9 mouse cellular contexts compared by ENCODE assay signal in genomic region chr11:101057860-101058259, GRCm38 (mm10). TPM values are rescaled to one million over a fixed set of nuclear protein-coding genes. Genes with fewer than 3 reads are reported as not detected.
DNase-seq lines count a peak whose midpoint lies in the region; ATAC-seq and TF ChIP-seq lines count a peak whose summit lies in the region.
"Had no signal": no experiment of that assay in that cellular context is flagged by ENCODE, and none has a peak within 500 bp of the region (broad histone marks: within the 10 kb centered on the region; RNA-seq: fewer than 3 reads in every experiment).

No protein-coding gene starts in this region.

- WGBS in embryonic facial prominence, embryonic 10.5 days: 28% methylated on average over 5 of the region's 5 CpGs
- WGBS in heart, embryonic 15.5 days: 26% methylated on average over 5 of the region's 5 CpGs

- peaks cover 5 to 23% of the 10 kb centered on the region in 2 experiments for H3K4me1 ChIP-seq in ES-E14 (ENCODE audit: control insufficient read depth in 2 of 2, insufficient read depth in 2 of 2, low read length in 2 of 2, poor library complexity in 1 of 2)
- peaks cover 27% of the 10 kb centered on the region for H3K4me1 ChIP-seq in embryonic facial prominence, embryonic 10.5 days
- H3K4me1 ChIP-seq in heart, embryonic 15.5 days (replicated peaks): peaks cover 77% of the 10 kb centered on the region

- no peak overlapping the region for H3K9ac ChIP-seq in ES-E14 (ENCODE audit: insufficient read depth, low read depth, low read length, poor library complexity, severe bottlenecking)
- H3K9ac ChIP-seq in heart, embryonic 15.5 days: no peak overlapping the region
- H3K9ac ChIP-seq: limb, embryonic 12.5 days had no signal

- no peaks in the 10 kb centered on the region for H3K27me3 ChIP-seq in embryonic facial prominence, embryonic 10.5 days (replicated peaks; ENCODE audit: low read depth, poor library complexity, severe bottlenecking)
- no peaks in the 10 kb centered on the region for H3K27me3 ChIP-seq in heart, embryonic 15.5 days
- H3K27me3 ChIP-seq: limb, embryonic 12.5 days had no signal

- H3K4me2 ChIP-seq in heart, embryonic 15.5 days: no peak overlapping the region
- H3K4me2 ChIP-seq: limb, embryonic 12.5 days had no signal

- no peaks in the 10 kb centered on the region for H3K9me3 ChIP-seq in ES-E14 (ENCODE audit: control insufficient read depth, insufficient read depth, low read depth, low read length)
- H3K9me3 ChIP-seq in embryonic facial prominence, embryonic 10.5 days: no peaks in the 10 kb centered on the region
- no peaks in the 10 kb centered on the region for H3K9me3 ChIP-seq in heart, embryonic 15.5 days (replicated peaks)
- H3K9me3 ChIP-seq: limb, embryonic 12.5 days had no signal

- DNase-seq in ES-E14 (ENCODE audit: low read depth, low spot score): peak; percentile 81
- DNase-seq in adrenal gland, postnatal 25 days: peak; percentile 81
- peak; percentile 79 for DNase-seq in embryonic facial prominence, embryonic 10.5 days (ENCODE audit: low spot score)
- DNase-seq in layer of hippocampus, postnatal 14 days (ENCODE audit: low spot score in 2 of 2): peak; percentile 84 to 85
- DNase-seq in lung, postnatal 4 days: peak; percentile 80 to 93
- peak; percentile 88 for DNase-seq in right cerebral cortex, postnatal 4 days
- DNase-seq in urinary bladder, postnatal 36 days (ENCODE audit: low spot score in 2 of 2): peak; percentile 84 to 88

- in situ Hi-C loops in ES-E14 (cut with MboI; ENCODE audit: low sequenced_read_pairs in 2 of 2, unreplicated experiment in 2 of 2): loop anchor here in 1 of 2 experiments (5.0 kb wide), 1 partner anchor 76 kb away; no protein-coding TSS in a partner anchor

- H3K27ac ChIP-seq in ES-E14 (ENCODE audit: insufficient read depth, low read depth, low read length, poor library complexity, severe bottlenecking): no peak overlapping the region
- no peak overlapping the region for H3K27ac ChIP-seq in embryonic facial prominence, embryonic 10.5 days (replicated peaks)
- H3K27ac ChIP-seq in heart, embryonic 15.5 days: peak overlapping the region; percentile 98
- H3K27ac ChIP-seq: limb, embryonic 12.5 days had no signal

- H3K4me3 ChIP-seq in ES-E14 (ENCODE audit: insufficient read depth in 1 of 2, low read depth in 1 of 2, low read length in 2 of 2, poor library complexity in 1 of 2, severe bottlenecking in 1 of 2): no peak overlapping the region
- H3K4me3 ChIP-seq in embryonic facial prominence, embryonic 10.5 days: no peak overlapping the region
- no peak overlapping the region for H3K4me3 ChIP-seq in heart, embryonic 15.5 days
- H3K4me3 ChIP-seq: limb, embryonic 12.5 days had no signal

- H3K36me3 ChIP-seq in ES-E14 (ENCODE audit: control insufficient read depth, insufficient read depth, low read length, poor library complexity, severe bottlenecking): peaks cover 2% of the 10 kb centered on the region; the same call in 1 of the 2 replicates
- peaks cover 86% of the 10 kb centered on the region for H3K36me3 ChIP-seq in embryonic facial prominence, embryonic 10.5 days (replicated peaks)
- H3K36me3 ChIP-seq in heart, embryonic 15.5 days: peaks cover 15% of the 10 kb centered on the region

- ATAC-seq in heart, embryonic 15.5 days (replicated peaks; ENCODE audit: insufficient number of reproducible peaks, insufficient read depth, low FRiP score, low read depth): no peak

TF ChIP-seq in ES-E14, 5 proteins besides CTCF, POLR2A, EP300 and RAD21:
- TF ChIP-seq ZC3H11A (IDR thresholded peaks at IDR 0.05; ENCODE audit: borderline replicate concordance, low read depth, low read length) (no peak), MAFK (IDR thresholded peaks at IDR 0.05; ENCODE audit: insufficient read depth, low read depth, low read length) (no peak), HCFC1 (IDR thresholded peaks at IDR 0.05; ENCODE audit: borderline replicate concordance, insufficient read depth, low read length) (no peak), CHD2 (IDR thresholded peaks at IDR 0.05; ENCODE audit: low read depth, low read length) (no peak), ZNF384 (IDR thresholded peaks at IDR 0.05; ENCODE audit: low read depth, low read length) (no peak)

RNA-seq across cellular contexts. Expression of gene Naglu, which starts 12.0 kb away (rescaled TPM):
- total RNA-seq in ES-E14 (2012; rRNA removed): 4.7 and 9.2 TPM in 2 replicates
- total RNA-seq in adrenal gland, postnatal 25 days (2021): 39.3 and 54.1 TPM in 2 replicates
- 7.4 and 8.9 TPM in 2 replicates for polyA plus RNA-seq in embryonic facial prominence, embryonic 10.5 days (2016; fragmentation: Nextera tagmentation; extraction: Ambion mirVana)
- 11.6 and 16.3 TPM in 2 replicates for polyA plus RNA-seq in heart, embryonic 15.5 days (2015; fragmentation: Nextera tagmentation; extraction: Ambion mirVana)
- total RNA-seq in layer of hippocampus, postnatal 14 days (2021): 10 to 100 TPM in 1 of 2 experiments, 1 to 10 TPM in 1; 9.3 to 10.3 TPM

RNA-seq across cellular contexts. Expression of gene Hsd17b1, which starts 20.4 kb away (rescaled TPM):
- total RNA-seq in ES-E14 (2012; rRNA removed): 2.4 and 3.4 TPM in 2 replicates
- 2.6 and 3.3 TPM in 2 replicates for total RNA-seq in adrenal gland, postnatal 25 days (2021)
- polyA plus RNA-seq in embryonic facial prominence, embryonic 10.5 days (2016; fragmentation: Nextera tagmentation; extraction: Ambion mirVana): 0.21 TPM in 1 of 2 replicates, not detected in the other
- not detected in 2 replicates for polyA plus RNA-seq in heart, embryonic 15.5 days (2015; fragmentation: Nextera tagmentation; extraction: Ambion mirVana)
- under 1 TPM; 0.38 to 0.81 TPM for total RNA-seq in layer of hippocampus, postnatal 14 days (2021)
- polyA plus RNA-seq: limb, embryonic 12.5 days had no signal

RNA-seq across cellular contexts. Expression of gene Coasy, which starts 24.5 kb away (rescaled TPM):
- total RNA-seq in ES-E14 (2012; rRNA removed): 21.9 and 22.9 TPM in 2 replicates
- total RNA-seq in adrenal gland, postnatal 25 days (2021): 93.5 and 115 TPM in 2 replicates
- polyA plus RNA-seq in embryonic facial prominence, embryonic 10.5 days (2016; fragmentation: Nextera tagmentation; extraction: Ambion mirVana): 48.7 and 51.1 TPM in 2 replicates
- polyA plus RNA-seq in heart, embryonic 15.5 days (2015; fragmentation: Nextera tagmentation; extraction: Ambion mirVana): 26.6 and 29.0 TPM in 2 replicates
- 10 to 100 TPM; 32.6 to 35.7 TPM for total RNA-seq in layer of hippocampus, postnatal 14 days (2021)

RNA-seq across cellular contexts. Expression of gene Mlx, which starts 29.2 kb away (rescaled TPM):
- total RNA-seq in ES-E14 (2012; rRNA removed): 30.7 and 42.0 TPM in 2 replicates
- total RNA-seq in adrenal gland, postnatal 25 days (2021): 55.2 and 70.0 TPM in 2 replicates
- 40.6 and 41.0 TPM in 2 replicates for polyA plus RNA-seq in embryonic facial prominence, embryonic 10.5 days (2016; fragmentation: Nextera tagmentation; extraction: Ambion mirVana)
- 34.5 and 38.8 TPM in 2 replicates for polyA plus RNA-seq in heart, embryonic 15.5 days (2015; fragmentation: Nextera tagmentation; extraction: Ambion mirVana)
- 10 to 100 TPM; 46.3 to 49.6 TPM for total RNA-seq in layer of hippocampus, postnatal 14 days (2021)

RNA-seq across cellular contexts. Expression of gene Psmc3ip, which starts 37.4 kb away (rescaled TPM):
- total RNA-seq in ES-E14 (2012; rRNA removed): 20.6 and 31.5 TPM in 2 replicates
- total RNA-seq in adrenal gland, postnatal 25 days (2021): 7.1 and 9.4 TPM in 2 replicates
- 69.5 and 72.3 TPM in 2 replicates for polyA plus RNA-seq in embryonic facial prominence, embryonic 10.5 days (2016; fragmentation: Nextera tagmentation; extraction: Ambion mirVana)
- polyA plus RNA-seq in heart, embryonic 15.5 days (2015; fragmentation: Nextera tagmentation; extraction: Ambion mirVana): 16.6 and 20.0 TPM in 2 replicates
- 1 to 10 TPM; 2.7 to 4.9 TPM for total RNA-seq in layer of hippocampus, postnatal 14 days (2021)
